Mouse (Mus musculus): ENCODE data around the gene Bscl2. TPM values are rescaled to one million over a fixed set of nuclear protein-coding genes. Genes with fewer than 3 reads are reported as not detected.
"Not testable (repeated sequence)": the region's sequence is repeated elsewhere in the genome, so short reads cannot be mapped to it uniquely, and the experiment has no call there.

Bscl2 gene
- total RNA-seq, 4 experiments from 2014 or later = 14.7 to 23.9 (median 20.0) TPM

DNA sequence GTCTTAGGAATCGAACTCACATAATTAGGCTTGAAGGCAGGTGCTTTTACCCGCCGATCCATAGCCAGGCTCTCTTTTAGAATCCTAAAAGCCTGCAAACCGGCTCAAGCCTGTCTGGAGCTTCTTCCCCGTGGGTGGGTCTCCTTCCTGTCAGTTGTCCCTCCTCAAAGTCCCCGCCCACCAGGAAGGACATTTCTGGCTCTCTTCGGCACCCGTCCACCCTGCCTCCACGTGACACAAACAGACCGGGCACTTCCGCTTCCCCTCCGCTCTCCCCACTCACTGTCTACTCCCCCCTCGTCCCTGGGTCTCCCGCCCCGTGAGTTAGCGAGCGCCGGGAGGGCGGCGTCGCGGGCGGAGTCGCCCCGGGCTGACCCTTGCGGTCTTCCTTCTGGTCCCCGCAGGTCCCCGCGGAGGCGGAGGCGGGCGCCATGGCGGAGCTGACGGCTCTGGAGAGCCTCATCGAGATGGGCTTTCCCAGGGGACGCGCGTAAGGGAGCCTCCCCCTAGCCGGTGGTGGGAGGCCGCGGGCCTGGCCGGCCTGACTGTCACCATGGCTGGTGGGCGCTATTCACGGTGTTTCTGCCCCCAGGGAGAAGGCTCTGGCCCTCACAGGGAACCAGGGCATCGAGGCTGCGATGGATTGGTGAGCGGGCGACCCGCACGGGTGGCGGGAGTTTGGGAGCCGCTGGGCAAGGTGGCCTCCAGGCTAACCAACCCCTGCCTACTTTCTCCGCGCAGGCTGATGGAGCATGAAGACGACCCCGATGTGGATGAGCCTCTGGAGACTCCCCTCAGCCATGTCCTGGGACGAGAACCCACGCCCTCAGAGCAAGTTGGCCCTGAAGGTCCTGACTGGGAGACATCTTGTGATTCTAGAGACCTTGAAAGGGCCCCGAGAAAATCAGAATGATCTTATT lies 34.3 kb downstream of the Bscl2 start, which contains the start of gene Ubxn1:
Gene Ubxn1, plus strand, starts transcription at position 230 of the 920 bp plus-strand sequence.
- peak; percentile 95 to 96 for DNase-seq (ENCODE audit: low spot score in 2 of 2)

GRCm38 (mm10) chr19:8872266-8872840 lies 35.1 kb downstream of the Bscl2 start:
- DNase-seq (ENCODE audit: low spot score in 2 of 2) = no peak

- DNase-seq (ENCODE audit: low spot score in 2 of 2) = no peak
These were observed 37.8 kb downstream of the Bscl2 start for GRCm38 (mm10) chr19:8875031-8875430.

DNA sequence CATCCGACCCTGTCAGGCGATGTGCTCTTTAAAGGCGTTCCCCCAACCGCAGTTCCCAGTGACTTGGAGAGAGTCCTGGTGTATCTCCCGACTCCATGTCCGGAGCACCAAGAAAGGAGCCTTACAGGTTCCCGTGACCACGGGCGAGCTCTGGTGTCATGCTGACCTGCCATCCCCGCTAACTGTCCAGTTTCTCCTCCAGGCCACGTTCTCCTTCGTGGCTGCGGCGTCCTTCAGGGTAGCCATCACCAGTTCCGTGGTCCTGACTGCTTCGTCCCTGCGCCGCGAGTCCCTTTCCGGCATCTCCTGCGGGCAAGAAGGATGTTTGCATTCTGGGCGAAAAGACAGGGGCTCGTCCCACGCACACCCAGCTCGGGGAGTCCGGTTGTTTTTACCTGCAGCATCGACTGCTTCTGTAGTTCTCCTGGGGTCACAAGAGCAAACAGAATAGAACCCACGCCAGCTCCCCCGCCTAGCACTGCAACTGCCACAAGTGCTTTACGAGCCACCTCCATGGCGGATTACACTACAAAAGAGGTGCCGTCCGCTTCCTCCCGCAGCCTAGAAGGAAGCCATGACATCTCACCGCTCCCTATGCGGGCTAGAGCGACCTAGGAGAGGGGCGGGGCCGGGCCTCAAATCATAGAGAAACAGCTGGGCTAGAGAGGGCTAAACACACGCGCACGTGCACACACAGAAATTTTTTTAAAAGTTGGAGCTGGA lies 43.2 kb downstream of the Bscl2 start, which contains the start of gene Uqcc3:
Gene Uqcc3, minus strand, starts transcription at position 613 of the 723 bp plus-strand sequence.
- peak; percentile 85 for DNase-seq (ENCODE audit: low spot score in 2 of 2)

DNA sequence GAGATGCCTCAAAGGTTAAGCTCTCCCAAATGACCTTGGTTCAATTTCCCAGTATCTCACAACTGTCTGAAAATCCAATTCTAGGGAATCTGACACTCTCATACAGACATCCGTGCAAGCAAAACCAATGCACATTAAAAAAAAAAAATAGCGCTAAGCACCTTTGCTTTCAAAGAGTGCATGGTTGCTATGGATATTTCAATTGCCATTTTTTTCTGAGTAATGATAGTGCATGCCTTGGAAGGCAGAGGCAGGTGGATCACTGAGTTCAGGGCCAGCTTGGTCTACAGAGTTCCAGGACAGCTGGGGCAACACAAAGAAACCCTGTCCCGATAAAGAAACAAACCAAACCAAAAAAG lies 43.7 kb downstream of the Bscl2 start:
- no peak for DNase-seq (ENCODE audit: low spot score in 2 of 2)

DNA sequence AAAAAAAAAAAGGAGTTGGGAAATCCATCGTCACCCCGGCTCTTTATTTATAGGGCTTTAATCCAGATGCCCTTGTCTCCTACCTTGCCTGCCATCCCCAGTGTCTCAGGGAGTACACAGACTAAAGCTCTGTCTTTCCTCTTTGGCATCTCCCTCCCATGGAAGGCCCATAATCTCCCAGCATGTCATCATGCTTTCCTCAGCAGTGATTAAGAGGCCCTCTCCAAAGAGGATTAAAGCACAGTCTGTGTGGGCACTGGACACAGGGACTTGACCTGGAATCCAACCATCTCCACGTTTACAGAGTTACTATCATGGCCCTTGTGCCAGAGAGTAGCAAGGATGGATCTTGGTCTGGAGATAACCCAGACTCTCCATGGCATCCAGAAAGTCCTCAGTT lies 46.3 kb downstream of the Bscl2 start, which contains the start of the genes Lbhd1 and Gm49403:
Gene Lbhd1, plus strand, starts transcription at position 117 of the 400 bp plus-strand sequence.
Gene Gm49403, plus strand, starts transcription at position 315 of the 400 bp plus-strand sequence.
- DNase-seq (ENCODE audit: low spot score in 2 of 2) = no peak

DNA sequence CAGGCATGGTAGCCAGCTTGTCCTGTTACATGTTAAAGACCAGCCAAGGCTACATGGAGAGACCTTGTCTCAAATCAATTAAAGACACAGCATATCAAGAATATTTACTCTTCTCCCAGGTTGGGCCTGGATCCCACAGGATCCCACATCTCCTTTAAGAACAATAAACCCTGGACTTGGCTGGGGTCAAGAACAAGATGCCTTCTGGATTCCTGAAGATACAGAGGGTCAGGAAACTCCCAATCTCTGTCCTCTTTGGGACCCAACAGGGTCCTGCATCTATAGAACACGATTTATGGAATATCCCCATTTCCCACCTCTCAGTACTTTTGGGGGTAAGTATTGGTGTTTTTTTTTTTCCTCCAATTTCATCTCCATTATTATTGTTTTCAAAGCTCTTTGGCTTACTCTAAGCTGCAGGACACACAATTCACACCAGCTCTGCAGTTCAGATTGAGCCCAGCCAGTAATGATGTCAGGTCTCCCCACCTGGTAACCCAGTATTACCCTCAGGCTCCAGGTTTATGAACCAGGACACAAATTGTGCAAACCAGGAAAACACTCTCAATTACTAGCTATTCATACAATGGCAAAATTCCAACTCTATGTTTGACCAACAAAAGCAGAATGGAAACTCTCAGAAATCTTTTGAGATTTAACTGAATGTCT lies 49.8 kb downstream of the Bscl2 start:
- no peak for DNase-seq (ENCODE audit: low spot score in 2 of 2)

DNA sequence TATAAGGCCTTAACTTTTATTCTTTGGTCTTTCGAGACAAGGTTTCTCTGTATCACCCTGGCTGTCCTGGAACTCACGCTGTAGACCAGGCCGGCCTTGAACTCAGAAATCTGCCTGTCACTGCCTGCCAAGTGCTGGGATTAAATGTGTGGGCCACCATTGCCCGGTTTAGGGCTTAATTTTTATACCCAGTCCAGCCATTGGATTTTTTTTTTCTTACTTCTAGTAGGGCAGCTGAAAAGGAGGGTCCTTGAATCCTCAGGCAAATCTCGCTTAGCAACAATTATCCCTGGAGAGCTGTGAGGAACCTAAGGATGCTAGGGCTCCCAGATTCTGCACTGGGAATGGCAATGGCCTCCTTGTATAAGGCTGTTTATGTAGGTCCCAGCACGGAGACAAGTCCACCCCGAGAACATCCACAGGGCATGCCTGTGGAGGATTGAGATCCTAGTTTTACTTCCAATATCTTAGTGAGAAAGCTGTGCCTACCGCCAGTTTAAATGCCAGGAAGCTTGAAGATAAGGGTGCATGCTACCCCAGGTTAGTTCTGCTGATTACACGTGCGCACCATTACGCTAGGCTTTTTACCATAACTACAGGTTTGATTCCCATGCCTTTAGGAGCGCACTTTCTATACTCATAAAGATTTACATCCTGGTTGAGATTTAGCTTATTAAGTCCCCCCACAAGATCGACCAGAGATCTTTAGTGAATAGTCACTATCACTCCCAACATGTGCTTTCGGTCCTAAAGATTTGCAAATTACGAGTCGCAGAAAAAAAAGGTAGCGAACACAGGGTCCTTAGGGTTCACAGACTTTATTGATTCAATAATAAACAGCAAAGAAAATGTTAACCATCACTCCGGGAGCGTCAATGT lies 50.6 kb downstream of the Bscl2 start:
- no peak for DNase-seq (ENCODE audit: low spot score in 2 of 2)

GRCm38 (mm10) chr19:8888511-8889385 lies 51.5 kb downstream of the Bscl2 start, which contains the start of the genes 1810009A15Rik and Gm49416:
TSS of gene 1810009A15Rik (plus strand) at chr19:8888853.
TSS of gene Gm49416 (plus strand) at chr19:8888926.
- DNase-seq (ENCODE audit: low spot score in 2 of 2) = peak; percentile 86 to 91

DNA sequence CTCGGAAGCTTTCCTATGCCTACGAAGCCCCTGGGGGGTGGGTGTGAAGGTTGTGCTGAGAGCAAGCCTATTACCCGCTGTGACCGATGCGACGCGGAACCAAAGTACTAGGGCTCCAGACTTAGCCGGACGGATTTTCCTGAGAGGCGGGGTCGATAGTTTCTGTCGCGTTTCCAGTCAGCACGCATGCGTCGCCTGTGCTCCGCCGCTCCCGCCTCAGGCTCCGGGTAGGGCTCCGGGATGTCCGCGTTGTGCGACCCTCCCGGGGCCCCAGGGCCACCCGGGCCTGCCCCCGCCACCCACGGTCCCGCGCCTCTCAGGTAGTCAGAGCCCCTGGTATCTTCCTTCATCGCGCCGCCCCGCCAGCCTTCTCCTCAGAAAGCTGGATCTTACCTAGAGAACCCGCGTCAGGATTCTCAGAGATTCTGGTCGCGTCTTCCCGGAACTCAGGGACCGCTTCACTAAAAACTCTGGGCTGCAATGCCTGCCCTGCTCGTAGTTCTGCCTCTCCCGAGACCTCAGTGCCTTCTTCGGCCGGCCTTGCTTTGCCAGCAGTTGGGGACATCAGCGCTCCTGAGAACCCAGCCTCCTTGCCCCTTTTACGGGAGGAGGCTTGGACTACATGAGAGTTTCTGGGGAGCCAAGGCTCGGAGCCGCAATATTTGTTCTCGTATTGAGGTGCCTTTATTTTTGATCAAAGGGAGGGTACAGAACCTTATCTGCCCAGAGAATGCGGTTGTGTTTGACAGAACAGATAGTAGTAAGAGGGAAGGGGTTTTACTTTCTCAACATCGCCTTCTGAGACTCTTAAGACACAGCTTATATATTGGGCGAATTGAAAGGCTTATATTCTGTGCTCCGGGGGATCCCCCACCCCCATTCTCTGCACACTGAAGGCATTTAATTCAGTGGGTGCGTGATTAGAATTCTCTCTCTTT lies 55.8 kb downstream of the Bscl2 start, which contains the start of gene Ints5:
Gene Ints5, plus strand, starts transcription at position 177 of the 938 bp plus-strand sequence.
- DNase-seq (ENCODE audit: low spot score in 2 of 2) = peak; percentile 66 to 70

GRCm38 (mm10) chr19:8895397-8895960 lies 58.2 kb downstream of the Bscl2 start:
- no peak for DNase-seq (ENCODE audit: low spot score in 2 of 2)

DNA sequence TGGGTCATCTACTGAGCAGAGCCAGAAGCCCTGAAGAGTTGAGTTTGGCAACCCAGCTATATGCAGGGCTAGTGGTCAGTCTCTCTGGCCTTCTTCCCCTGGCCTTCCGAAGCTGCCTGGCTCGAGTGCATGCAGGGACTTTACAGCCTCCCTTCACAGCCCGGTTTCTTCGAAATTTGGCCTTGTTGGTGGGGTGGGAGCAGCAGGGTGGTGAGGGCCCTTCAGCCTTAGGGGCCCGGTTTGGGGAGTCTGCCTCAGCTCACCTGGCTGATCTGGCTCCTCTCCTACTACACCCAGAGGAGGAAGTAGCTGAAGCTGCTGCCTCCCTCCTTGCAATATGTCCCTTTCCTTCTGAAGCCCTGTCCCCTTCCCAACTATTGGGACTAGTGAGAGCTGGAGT lies 59.0 kb downstream of the Bscl2 start:
- DNase-seq (ENCODE audit: low spot score in 2 of 2) = not testable (repeated sequence)

GRCm38 (mm10) chr19:8897211-8897864 lies 60.1 kb downstream of the Bscl2 start:
- not testable (repeated sequence) for DNase-seq (ENCODE audit: low spot score in 2 of 2)

GRCm38 (mm10) chr19:8897865-8898495 lies 60.7 kb downstream of the Bscl2 start, which contains the start of gene Ganab:
TSS of gene Ganab (plus strand) at chr19:8898071.
- DNase-seq (ENCODE audit: low spot score in 2 of 2) = peak; percentile 91
